Mouse (Mus musculus) heart, adult 2 months (tissue): ENCODE measurements around the gene Ip6k1. TPM values are rescaled to one million over a fixed set of nuclear protein-coding genes. Genes with fewer than 3 reads are reported as not detected.

Experiments
- DNase-seq, 2 experiments: peaks; one replicate each; pipeline ENCODE4 v3.0.0; 2021
- H3K27ac ChIP-seq: fragments of 200-600 bp; 2 replicates; pipeline ENCODE4 v1.8.1; 2022
- H3K27me3 ChIP-seq: fragments of 200-500 bp; 2 replicates; pipeline ENCODE4 v1.6.1; 2012; ENCODE audit warnings: mild to moderate bottlenecking, low read length, inconsistent platforms, mixed read lengths; ENCODE audit not compliant: control insufficient read depth, insufficient read depth
- H3K36me3 ChIP-seq: fragments of 200-500 bp; 2 replicates; pipeline ENCODE4 v1.6.1; 2012; ENCODE audit warnings: low read length, inconsistent platforms; ENCODE audit not compliant: control insufficient read depth, insufficient read depth
- H3K4me1 ChIP-seq: fragments of 200-500 bp; 2 replicates; pipeline ENCODE4 v1.6.1; 2011; ENCODE audit warnings: low read length; ENCODE audit not compliant: control insufficient read depth, insufficient read depth
- H3K4me3 ChIP-seq: fragments of 200-600 bp; 2 replicates; pipeline ENCODE4 v1.8.1; 2022
- H3K79me2 ChIP-seq: fragments of 200-500 bp; replicated peaks from 2 replicates; pipeline ENCODE4 v1.6.1; 2012; ENCODE audit warnings: mild to moderate bottlenecking, inconsistent platforms, low read length, moderate library complexity, mixed read lengths; ENCODE audit not compliant: control insufficient read depth, insufficient read depth
- H3K9ac ChIP-seq: fragments of 200-500 bp; 2 replicates; pipeline ENCODE4 v1.6.1; 2012; ENCODE audit warnings: low read depth, mild to moderate bottlenecking, control low read depth, inconsistent platforms, low read length, mixed read lengths
- CTCF ChIP-seq: fragments of 200-600 bp; IDR thresholded peaks from 2 replicates; pipeline ENCODE4 v1.8.1; 2022; ENCODE audit warnings: antibody characterized with exemption, mild to moderate bottlenecking, moderate library complexity
- EP300 ChIP-seq: fragments of 200-500 bp; IDR thresholded peaks from 2 replicates; pipeline ENCODE4 v1.6.1; 2011; ENCODE audit warnings: low read depth, low read length, control low read depth; ENCODE audit not compliant: insufficient read depth
- POLR2A ChIP-seq: fragments of 200-500 bp; IDR thresholded peaks from 2 replicates; pipeline ENCODE4 v1.6.1; 2011; ENCODE audit warnings: mild to moderate bottlenecking, low read depth, low read length, control low read depth; ENCODE audit not compliant: insufficient read depth
- WGBS: fragments of 180-500 bp; shearing (Covaris S2); methylation state at CpG from one replicate; pipeline ENCODE4 v1.1.7; 2018; 5-methylcytosine and 5-hydroxymethylcytosine counted together
- intact Hi-C: fragments of 180-260 bp; cut with DNase I; formaldehyde crosslinking; loops from one replicate; pipeline ENCODE4 v1.15.1; 2025
- polyA plus RNA-seq: library from polyadenylated mRNA; depleted of rRNA; stranded (reverse); fragments of >200 nt; gene quantifications from 2 replicates; pipeline ENCODE4 v1.2.3, GENCODE M21; 2012
- total RNA-seq, 2 experiments: library from RNA; stranded (reverse); gene quantifications; 2 replicates each; pipeline ENCODE4 v1.2.3; 2021

Gene Ip6k1
- total and polyA plus RNA-seq, 3 experiments, result 30.9 to 46.0 (median 39.8) TPM

- no peaks in the 10 kb centered on the region for H3K36me3 ChIP-seq
- intact Hi-C loops, result loop anchor here (2.0 to 5.0 kb wide), 2 partner anchors 65 to 150 kb away; no protein-coding TSS in a partner anchor
Measured at GRCm38 (mm10) chr9:108051931-108052220, 49.6 kb downstream of the Ip6k1 start.

GRCm38 (mm10) chr9:108052411-108052810 is 50.1 kb downstream of the Ip6k1 start:
- WGBS, result 64% methylated on average over 7 of the region's 7 CpGs
- H3K79me2 ChIP-seq, result no peaks in the 10 kb centered on the region
- H3K4me3 ChIP-seq, result no peak overlapping the region
- peaks cover 15% of the 10 kb centered on the region for H3K4me1 ChIP-seq
- no peak overlapping the region for H3K9ac ChIP-seq
- no peaks in the 10 kb centered on the region for H3K27me3 ChIP-seq
- peak in 1 of 2 experiments; percentile 23 for DNase-seq
- H3K27ac ChIP-seq, result peak overlapping the region; percentile 47; the same call in 1 of the 2 replicates
- TF ChIP-seq CTCF, result no peak
- no peak for TF ChIP-seq EP300
- TF ChIP-seq POLR2A, result no peak
- intact Hi-C loops, result loop anchor here (2.0 to 5.0 kb wide), 2 partner anchors 66 to 150 kb away; no protein-coding TSS in a partner anchor
- no peaks in the 10 kb centered on the region for H3K36me3 ChIP-seq

More at GRCm38 (mm10) chr9:108051931-108052220, 49.6 kb downstream of the Ip6k1 start:
- 82% methylated on average over 4 of the region's 4 CpGs for WGBS
- Histone ChIP-seq H3K4me3 (no peak overlapping the region), H3K79me2 (no peaks in the 10 kb centered on the region), H3K9ac (no peak overlapping the region), H3K27ac (no peak overlapping the region; the same call in 1 of the 2 replicates), H3K27me3 (no peaks in the 10 kb centered on the region), H3K4me1 (peaks cover 11% of the 10 kb centered on the region)
- TF ChIP-seq POLR2A (no peak), EP300 (no peak), CTCF (no peak)
- DNase-seq, result peak in 1 of 2 experiments; percentile 20

GRCm38 (mm10) chr9:108052885-108053664 is 50.8 kb downstream of the Ip6k1 start, which contains the start of gene Amigo3:
TSS of gene Amigo3 (plus strand) at chr9:108053159.
- H3K79me2 ChIP-seq, result no peaks in the 10 kb centered on the region
- intact Hi-C loops, result loop anchor here (1.0 to 5.0 kb wide), 3 partner anchors 66 to 151 kb away; no protein-coding TSS in a partner anchor

GRCm38 (mm10) chr9:108053665-108054225 is 51.4 kb downstream of the Ip6k1 start:
- Histone ChIP-seq H3K27me3 (no peaks in the 10 kb centered on the region), H3K79me2 (no peaks in the 10 kb centered on the region), H3K27ac (no peak overlapping the region), H3K9ac (no peak overlapping the region), H3K4me1 (peaks cover 15% of the 10 kb centered on the region), H3K36me3 (no peaks in the 10 kb centered on the region), H3K4me3 (no peak overlapping the region)
- DNase-seq, result peak; percentile 26 to 31
- intact Hi-C loops, result loop anchor here (1.0 to 5.0 kb wide), 3 partner anchors 67 to 151 kb away; no protein-coding TSS in a partner anchor
- 73% methylated on average over 15 of the region's 15 CpGs for WGBS
- no peak for TF ChIP-seq CTCF
- TF ChIP-seq EP300, result no peak
- TF ChIP-seq POLR2A, result no peak

More at GRCm38 (mm10) chr9:108052885-108053664, 50.8 kb downstream of the Ip6k1 start, which contains the start of gene Amigo3:
- peak within 1 kb of the TSS; percentile 42 for H3K9ac ChIP-seq
- H3K27me3 ChIP-seq, result no peaks in the 10 kb centered on the region
- peak; percentile 96 to 98 for DNase-seq
- H3K36me3 ChIP-seq, result no peaks in the 10 kb centered on the region
- WGBS, result 49% methylated on average over 20 of the region's 20 CpGs
- peak within 1 kb of the TSS; percentile 62 for H3K27ac ChIP-seq
- peak; percentile 82 for TF ChIP-seq POLR2A
- TF ChIP-seq CTCF, result peak; percentile 98
- TF ChIP-seq EP300, result peak; percentile 86
- peaks cover 15% of the 10 kb centered on the region for H3K4me1 ChIP-seq
- peak within 1 kb of the TSS; percentile 11; the same call in 1 of the 2 replicates for H3K4me3 ChIP-seq

GRCm38 (mm10) chr9:108054331-108055040 is 52.2 kb downstream of the Ip6k1 start:
- no peaks in the 10 kb centered on the region for H3K36me3 ChIP-seq
- H3K9ac ChIP-seq, result no peak overlapping the region
- no peak overlapping the region for H3K27ac ChIP-seq
- no peaks in the 10 kb centered on the region for H3K79me2 ChIP-seq
- H3K4me3 ChIP-seq, result no peak overlapping the region
- intact Hi-C loops, result loop anchor here (5.0 kb wide), 1 partner anchor 152 kb away; no protein-coding TSS in a partner anchor
- H3K4me1 ChIP-seq, result peaks cover 15% of the 10 kb centered on the region
- 90% methylated on average over 22 of the region's 22 CpGs for WGBS
- peak; percentile 7 to 19 for DNase-seq
- no peaks in the 10 kb centered on the region for H3K27me3 ChIP-seq
- no peak for TF ChIP-seq CTCF
- TF ChIP-seq EP300, result no peak
- no peak for TF ChIP-seq POLR2A
